Mouse (Mus musculus): ENCODE results near the gene Paqr8. TPM values are rescaled to one million over a fixed set of nuclear protein-coding genes. Genes with fewer than 3 reads are reported as not detected.

Paqr8 gene
- 8.9 and 11.8 TPM in 2 replicates for polyA plus RNA-seq (2016; fragmentation: Nextera tagmentation; extraction: Ambion mirVana)

- Histone ChIP-seq H3K4me1 (peaks cover 15% of the 10 kb centered on the region), H3K4me2 (replicated peaks) (peak within 1 kb of the TSS; percentile 77), H3K27ac (replicated peaks) (peak within 1 kb of the TSS; percentile 84), H3K9ac (replicated peaks) (peak within 1 kb of the TSS; percentile 75), H3K27me3 (0 out of 2 replicates have a peak, but pooled peaks cover 3% of the 10 kb centered on the region), H3K36me3 (no peaks in the 10 kb centered on the region), H3K9me3 (no peaks in the 10 kb centered on the region), H3K4me3 (peak within 1 kb of the TSS; percentile 73)
- ATAC-seq (ENCODE audit: low FRiP score, low read depth) = peak; percentile 98
- under 1% methylated on average over 29 of the region's 37 CpGs for WGBS
Measured at GRCm38 (mm10) chr1:20890404-20890921, at the start of gene Paqr8. Paqr8 (plus strand) TSS chr1:20890606.

- no peak overlapping the region for H3K27ac ChIP-seq (replicated peaks)
- no peaks in the 10 kb centered on the region for H3K4me1 ChIP-seq
- H3K9me3 ChIP-seq = no peaks in the 10 kb centered on the region
- no peaks in the 10 kb centered on the region for H3K27me3 ChIP-seq
- no peak for ATAC-seq (ENCODE audit: low FRiP score, low read depth)
- H3K4me3 ChIP-seq = no peak overlapping the region
- no peaks in the 10 kb centered on the region for H3K36me3 ChIP-seq
- H3K9ac ChIP-seq (replicated peaks) = no peak overlapping the region
- no peak overlapping the region for H3K4me2 ChIP-seq (replicated peaks)
- 87% methylated on average over 7 of the region's 7 CpGs for WGBS
Measured at GRCm38 (mm10) chr1:20856924-20857902, 33.2 kb upstream of the Paqr8 start.

GRCm38 (mm10) chr1:20860775-20861174, 29.6 kb upstream of the Paqr8 start:
- H3K9me3 ChIP-seq = no peaks in the 10 kb centered on the region
- H3K27ac ChIP-seq (replicated peaks) = no peak overlapping the region
- no peak overlapping the region for H3K9ac ChIP-seq (replicated peaks)
- H3K4me3 ChIP-seq = no peak overlapping the region
- no peak for ATAC-seq (ENCODE audit: low FRiP score, low read depth)
- H3K4me2 ChIP-seq (replicated peaks) = no peak overlapping the region
- H3K36me3 ChIP-seq = no peaks in the 10 kb centered on the region
- H3K4me1 ChIP-seq = no peaks in the 10 kb centered on the region
- no peaks in the 10 kb centered on the region; the same call in 1 of the 2 replicates for H3K27me3 ChIP-seq
- WGBS = 71% methylated on average over 3 of the region's 3 CpGs

- 94% methylated on average over 3 of the region's 3 CpGs for WGBS
- Histone ChIP-seq H3K4me2 (replicated peaks) (no peak overlapping the region), H3K9me3 (no peaks in the 10 kb centered on the region), H3K36me3 (no peaks in the 10 kb centered on the region), H3K27ac (replicated peaks) (no peak overlapping the region), H3K4me1 (0 out of 2 replicates have a peak, but pooled peaks cover under 1% of the 10 kb centered on the region), H3K4me3 (no peak overlapping the region), H3K9ac (replicated peaks) (no peak overlapping the region), H3K27me3 (no peaks in the 10 kb centered on the region; the same call in 1 of the 2 replicates)
- ATAC-seq (ENCODE audit: low FRiP score, low read depth) = no peak
Measured at GRCm38 (mm10) chr1:20861865-20862264, 28.5 kb upstream of the Paqr8 start.

- Histone ChIP-seq H3K27ac (replicated peaks) (no peak overlapping the region), H3K9me3 (no peaks in the 10 kb centered on the region), H3K36me3 (no peaks in the 10 kb centered on the region), H3K4me1 (peaks cover 16% of the 10 kb centered on the region), H3K27me3 (no peaks in the 10 kb centered on the region; the same call in 1 of the 2 replicates), H3K4me3 (no peak overlapping the region), H3K9ac (replicated peaks) (no peak overlapping the region), H3K4me2 (replicated peaks) (no peak overlapping the region)
- ATAC-seq (ENCODE audit: low FRiP score, low read depth) = no peak
- 83% methylated on average over 5 of the region's 5 CpGs for WGBS
Measured at GRCm38 (mm10) chr1:20863452-20864172, 26.8 kb upstream of the Paqr8 start.

GRCm38 (mm10) chr1:20867241-20867902, 23.0 kb upstream of the Paqr8 start:
- H3K9me3 ChIP-seq = no peaks in the 10 kb centered on the region
- H3K4me1 ChIP-seq = peaks cover 19% of the 10 kb centered on the region
- H3K27me3 ChIP-seq = no peaks in the 10 kb centered on the region; the same call in 1 of the 2 replicates
- peak; percentile 81 for ATAC-seq (ENCODE audit: low FRiP score, low read depth)
- 17% methylated on average over 8 of the region's 8 CpGs for WGBS
- no peak overlapping the region for H3K4me3 ChIP-seq
- peak overlapping the region; percentile 73 for H3K27ac ChIP-seq (replicated peaks)
- no peak overlapping the region for H3K4me2 ChIP-seq (replicated peaks)
- H3K9ac ChIP-seq (replicated peaks) = no peak overlapping the region
- no peaks in the 10 kb centered on the region for H3K36me3 ChIP-seq

GRCm38 (mm10) chr1:20868036-20868435, 22.4 kb upstream of the Paqr8 start:
- peak overlapping the region; percentile 73 for H3K27ac ChIP-seq (replicated peaks)
- H3K36me3 ChIP-seq = no peaks in the 10 kb centered on the region
- ATAC-seq (ENCODE audit: low FRiP score, low read depth) = peak; percentile 56
- H3K9ac ChIP-seq (replicated peaks) = no peak overlapping the region
- H3K27me3 ChIP-seq = no peaks in the 10 kb centered on the region; the same call in 1 of the 2 replicates
- no peaks in the 10 kb centered on the region for H3K9me3 ChIP-seq
- H3K4me2 ChIP-seq (replicated peaks) = peak overlapping the region; percentile 26
- H3K4me3 ChIP-seq = no peak overlapping the region
- H3K4me1 ChIP-seq = peaks cover 19% of the 10 kb centered on the region
- WGBS = 39% methylated on average over 9 of the region's 9 CpGs

- no peak overlapping the region for H3K27ac ChIP-seq (replicated peaks)
- no peak overlapping the region for H3K4me3 ChIP-seq
- H3K36me3 ChIP-seq = no peaks in the 10 kb centered on the region
- WGBS = 87% methylated on average over 2 of the region's 2 CpGs
- H3K27me3 ChIP-seq = no peaks in the 10 kb centered on the region
- no peak overlapping the region for H3K9ac ChIP-seq (replicated peaks)
- no peaks in the 10 kb centered on the region for H3K9me3 ChIP-seq
- no peak for ATAC-seq (ENCODE audit: low FRiP score, low read depth)
- H3K4me1 ChIP-seq = peaks cover 19% of the 10 kb centered on the region
- H3K4me2 ChIP-seq (replicated peaks) = no peak overlapping the region
Measured at GRCm38 (mm10) chr1:20870887-20871286, 19.5 kb upstream of the Paqr8 start.

- WGBS = 84% methylated on average over 5 of the region's 5 CpGs
Measured at GRCm38 (mm10) chr1:20872496-20872895, 17.9 kb upstream of the Paqr8 start.

GRCm38 (mm10) chr1:20874061-20874460, 16.3 kb upstream of the Paqr8 start:
- Histone ChIP-seq H3K9ac (replicated peaks) (no peak overlapping the region), H3K9me3 (no peaks in the 10 kb centered on the region), H3K36me3 (no peaks in the 10 kb centered on the region), H3K4me2 (replicated peaks) (no peak overlapping the region), H3K27me3 (no peaks in the 10 kb centered on the region), H3K4me1 (no peaks in the 10 kb centered on the region), H3K27ac (replicated peaks) (no peak overlapping the region), H3K4me3 (no peak overlapping the region)
- ATAC-seq (ENCODE audit: low FRiP score, low read depth) = no peak
- WGBS = 89% methylated on average over 6 of the region's 6 CpGs

More at GRCm38 (mm10) chr1:20872496-20872895, 17.9 kb upstream of the Paqr8 start:
- Histone ChIP-seq H3K4me1 (peaks cover 13% of the 10 kb centered on the region), H3K27ac (replicated peaks) (no peak overlapping the region), H3K4me3 (no peak overlapping the region), H3K27me3 (no peaks in the 10 kb centered on the region), H3K9me3 (no peaks in the 10 kb centered on the region), H3K4me2 (replicated peaks) (no peak overlapping the region), H3K36me3 (no peaks in the 10 kb centered on the region), H3K9ac (replicated peaks) (no peak overlapping the region)
- ATAC-seq (ENCODE audit: low FRiP score, low read depth) = no peak

GRCm38 (mm10) chr1:20877355-20877754, 13.1 kb upstream of the Paqr8 start:
- Histone ChIP-seq H3K4me1 (no peaks in the 10 kb centered on the region), H3K27ac (replicated peaks) (no peak overlapping the region), H3K27me3 (peaks cover 3% of the 10 kb centered on the region; the same call in 1 of the 2 replicates), H3K9ac (replicated peaks) (no peak overlapping the region), H3K4me3 (no peak overlapping the region), H3K9me3 (no peaks in the 10 kb centered on the region), H3K4me2 (replicated peaks) (no peak overlapping the region), H3K36me3 (no peaks in the 10 kb centered on the region)
- no peak for ATAC-seq (ENCODE audit: low FRiP score, low read depth)

All from midbrain, embryonic 12.5 days (tissue).